ENCODE assay signal across 24 mouse cellular contexts in the genomic region with DNA sequence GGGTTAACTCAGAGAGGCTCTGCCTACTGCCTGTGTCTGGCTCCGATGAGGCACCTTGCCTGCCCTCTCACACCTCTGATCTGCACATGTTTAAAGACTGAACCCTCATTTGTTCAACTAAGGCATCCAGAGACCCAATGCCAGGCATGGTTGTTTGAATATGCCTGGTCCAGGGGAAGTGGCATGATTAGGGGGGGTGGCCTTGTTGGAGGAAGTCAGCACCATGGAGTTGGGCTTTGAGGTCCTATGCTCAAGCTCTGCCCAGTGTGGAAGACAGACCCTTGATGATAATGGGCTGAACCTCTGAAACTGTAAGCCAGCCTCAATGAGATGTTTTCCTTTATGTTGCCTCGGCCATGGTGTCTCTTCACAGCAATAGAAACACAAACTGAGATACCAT. TPM values are rescaled to one million over a fixed set of nuclear protein-coding genes. Genes with fewer than 3 reads are reported as not detected.
DNase-seq lines count a peak whose midpoint lies in the region; ATAC-seq lines count a peak whose summit lies in the region.
"Had no signal": no experiment of that assay in that cellular context is flagged by ENCODE, and none has a peak within 500 bp of the region (broad histone marks: within the 10 kb centered on the region; RNA-seq: fewer than 3 reads in every experiment).

No protein-coding gene starts in this region.

- ATAC-seq in megakaryocyte, adult 5-6 weeks (ENCODE audit: poor library complexity, severe bottlenecking), result no peak
- ATAC-seq: CD4-positive, CD25-positive, alpha-beta regulatory T cell, adult 4 months; forebrain, embryonic 15.5 days; intestine, postnatal 0 days; Patski had no signal

- DNase-seq in cerebellum, adult 9-11 months, result peak; percentile 24
- DNase-seq in cerebellum, adult 11 months, result no peak
- peak; percentile 69 for DNase-seq in ZHBTc4 (ENCODE audit: low read depth, low spot score)
- no peak for DNase-seq in adrenal gland, postnatal 25 days
- DNase-seq: adrenal gland, adult 2 months; adrenal gland, postnatal 14 days; cerebellum, adult 2 months; gastrocnemius, postnatal 25 days; heart, adult 2 months; heart, postnatal 14 days; kidney, adult 2 months had no signal

- H3K9me3 ChIP-seq in megakaryocyte, embryonic 14.5 days, result no peaks in the 10 kb centered on the region
- H3K9me3 ChIP-seq: forebrain, embryonic 12.5 days; forebrain, embryonic 15.5 days; G1E; heart, embryonic 10.5 days; heart, embryonic 13.5 days; hindbrain, embryonic 12.5 days; hindbrain, embryonic 15.5 days had no signal

- H3K4me1 ChIP-seq in megakaryocyte, embryonic 14.5 days, result peaks cover 66% of the 10 kb centered on the region

- peaks cover 75% of the 10 kb centered on the region for H3K36me3 ChIP-seq in megakaryocyte, embryonic 14.5 days (replicated peaks; ENCODE audit: low read length)

- no peaks in the 10 kb centered on the region for H3K27me3 ChIP-seq in megakaryocyte, embryonic 14.5 days (replicated peaks)
- H3K27me3 ChIP-seq: forebrain, embryonic 12.5 days; forebrain, embryonic 15.5 days; heart, embryonic 13.5 days; hindbrain, embryonic 12.5 days; hindbrain, embryonic 15.5 days; Patski had no signal

- peak overlapping the region; percentile 83 for H3K4me3 ChIP-seq in megakaryocyte, embryonic 14.5 days (replicated peaks)
- H3K4me3 ChIP-seq: forebrain, embryonic 12.5 days; forebrain, embryonic 15.5 days; heart, adult 2 months; heart, embryonic 10.5 days; heart, embryonic 13.5 days; hindbrain, embryonic 12.5 days; hindbrain, embryonic 15.5 days had no signal

RNA-seq across cellular contexts. Expression of gene Ypel3, which starts 3.4 kb away (rescaled TPM):
- polyA plus RNA-seq in megakaryocyte, embryonic 14.5 days (2012; ENCODE audit: insufficient read depth, low replicate concordance), result 284 and 689 TPM in 2 replicates
- total RNA-seq in megakaryocyte, adult 5-6 weeks (2015), result 196 and 200 TPM in 2 replicates
- total RNA-seq in megakaryocyte, adult 5-6 weeks (2017), result 91.7 and 117 TPM in 2 replicates
- 122 and 181 TPM in 2 replicates for total RNA-seq in adrenal gland, postnatal 25 days (2021)

RNA-seq across cellular contexts. Expression of gene Gdpd3, which starts 7.2 kb away (rescaled TPM):
- 3.4 TPM in 1 of 2 replicates, not detected in the other for polyA plus RNA-seq in megakaryocyte, embryonic 14.5 days (2012; ENCODE audit: insufficient read depth, low replicate concordance)
- total RNA-seq in megakaryocyte, adult 5-6 weeks (2015), result 26.8 and 37.3 TPM in 2 replicates
- 57.9 and 71.4 TPM in 2 replicates for total RNA-seq in megakaryocyte, adult 5-6 weeks (2017)
- 6.5 and 7.5 TPM in 2 replicates for total RNA-seq in adrenal gland, postnatal 25 days (2021)

RNA-seq across cellular contexts. Expression of gene Tbx6, which starts 7.9 kb away (rescaled TPM):
- polyA plus RNA-seq in megakaryocyte, embryonic 14.5 days (2012; ENCODE audit: insufficient read depth, low replicate concordance), result 3.0 and 15.0 TPM in 2 replicates
- 0.68 and 1.0 TPM in 2 replicates for total RNA-seq in megakaryocyte, adult 5-6 weeks (2015)
- 0.98 and 0.99 TPM in 2 replicates for total RNA-seq in megakaryocyte, adult 5-6 weeks (2017)
- total RNA-seq in adrenal gland, postnatal 25 days (2021), result 0.67 and 1.6 TPM in 2 replicates
- total RNA-seq: hematopoietic stem cell, adult 5-6 weeks had no signal

RNA-seq across cellular contexts. Expression of gene Mapk3, which starts 13.9 kb away (rescaled TPM):
- polyA plus RNA-seq in megakaryocyte, embryonic 14.5 days (2012; ENCODE audit: insufficient read depth, low replicate concordance), result 213 and 289 TPM in 2 replicates
- total RNA-seq in megakaryocyte, adult 5-6 weeks (2015), result 173 and 177 TPM in 2 replicates
- 88.3 and 91.1 TPM in 2 replicates for total RNA-seq in megakaryocyte, adult 5-6 weeks (2017)
- total RNA-seq in adrenal gland, postnatal 25 days (2021), result 142 and 170 TPM in 2 replicates

RNA-seq across cellular contexts. Expression of gene Ppp4c, which starts 18.9 kb away (rescaled TPM):
- 46.3 and 115 TPM in 2 replicates for polyA plus RNA-seq in megakaryocyte, embryonic 14.5 days (2012; ENCODE audit: insufficient read depth, low replicate concordance)
- 186 and 196 TPM in 2 replicates for total RNA-seq in megakaryocyte, adult 5-6 weeks (2015)
- 139 and 154 TPM in 2 replicates for total RNA-seq in megakaryocyte, adult 5-6 weeks (2017)
- 91.5 and 101 TPM in 2 replicates for total RNA-seq in adrenal gland, postnatal 25 days (2021)

Comparison
In these comparisons a context has a peak if more than half of its experiments do, and no peak if none do; other contexts are left out.
1. DNase-seq: peak in cerebellum, adult 9-11 months (single experiment) and ZHBTc4 (single experiment); none in cerebellum, adult 11 months (single experiment) and adrenal gland, postnatal 25 days (single experiment).